Mouse (Mus musculus) cortical plate, adult 2 months (tissue): ENCODE measurements around the gene Cd6.

Source experiments
- CTCF ChIP-seq: fragments of 200-500 bp; IDR thresholded peaks from 2 replicates; pipeline ENCODE4 v1.5.1; 2011; ENCODE audit warnings: mild to moderate bottlenecking, control low read depth, low read length; ENCODE audit not compliant: insufficient read depth; ENCODE audit errors: extremely low read depth
- POLR2A ChIP-seq: fragments of 200-500 bp; IDR thresholded peaks from 2 replicates; pipeline ENCODE4 v1.6.1; 2011; ENCODE audit warnings: mild to moderate bottlenecking, low read length, control low read depth; ENCODE audit not compliant: insufficient read depth; ENCODE audit errors: extremely low read depth

- no peak for TF ChIP-seq CTCF
- no peak for TF ChIP-seq POLR2A
These were observed 36.5 kb upstream of the Cd6 start for GRCm38 (mm10) chr19:10866351-10866750.
